Mouse (Mus musculus) cerebellum, adult 11 months (tissue): Measurements from ENCODE around the gene Rest.

Experiments used
- DNase-seq: peaks from one replicate; pipeline ENCODE4 v3.0.0; 2022

The Rest gene

GRCm38 (mm10) chr5:77309924-77310772 is 44.9 kb downstream of the Rest start, which contains the start of the genes Noa1 and Polr2b:
Gene Noa1 (minus strand): TSS chr5:77310084.
Gene Polr2b (plus strand): TSS chr5:77310147.
- peak; percentile 99 for DNase-seq

GRCm38 (mm10) chr5:77314206-77314605 is 48.9 kb downstream of the Rest start:
- no peak for DNase-seq

- no peak for DNase-seq
Observed at GRCm38 (mm10) chr5:77314986-77315385, 49.7 kb downstream of the Rest start.

DNA sequence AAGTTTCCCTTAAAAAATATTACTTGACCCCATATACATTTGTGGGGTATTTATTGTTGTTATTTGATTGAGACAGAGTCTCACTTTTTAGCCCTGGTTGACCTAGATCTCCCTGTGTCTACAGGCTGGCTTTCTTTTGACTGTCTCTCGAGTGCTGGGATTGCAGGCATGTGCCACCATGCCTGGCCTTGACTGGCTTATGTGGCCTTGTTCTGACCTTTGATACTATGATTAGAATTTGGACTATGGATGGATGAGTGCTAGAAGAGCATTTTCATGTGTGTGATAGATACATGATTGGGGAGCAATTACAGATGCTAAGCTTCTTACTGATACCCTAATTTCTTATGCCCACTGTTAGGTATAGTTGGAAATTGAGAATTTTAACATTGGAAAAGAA is 59.6 kb downstream of the Rest start:
- DNase-seq = no peak

DNA sequence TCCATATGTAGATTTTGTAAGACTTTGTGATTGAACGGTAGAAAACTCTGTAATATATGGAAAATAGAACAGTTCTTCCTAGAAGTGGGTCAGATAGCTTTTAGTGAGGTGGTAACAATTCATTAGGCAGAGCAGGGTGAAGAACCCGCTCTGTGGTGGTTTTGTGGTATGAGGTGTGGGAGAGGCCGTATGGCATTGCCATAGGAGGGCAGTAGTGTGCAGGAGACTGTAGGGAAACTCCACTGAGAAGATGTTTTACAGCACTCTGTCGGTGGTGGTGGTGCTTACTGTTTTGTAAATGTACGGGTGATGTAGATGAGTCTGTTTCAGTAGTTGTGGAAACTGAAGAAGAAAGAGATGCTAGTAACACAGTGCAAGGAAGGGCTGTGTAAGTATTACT is 64.9 kb downstream of the Rest start:
- DNase-seq = no peak
